ENCODE assay signal across 25 mouse cellular contexts in genomic region chr12:55311841-55312240, GRCm38 (mm10). TPM values are rescaled to one million over a fixed set of nuclear protein-coding genes. Genes with fewer than 3 reads are reported as not detected.
DNase-seq lines count a peak whose midpoint lies in the region; ATAC-seq and TF ChIP-seq lines count a peak whose summit lies in the region.
"Had no signal": no experiment of that assay in that cellular context is flagged by ENCODE, and none has a peak within 500 bp of the region (broad histone marks: within the 10 kb centered on the region; RNA-seq: fewer than 3 reads in every experiment).

No protein-coding gene starts in this region.

- H3K9me3 ChIP-seq in ES-Bruce4 (replicated peaks; ENCODE audit: control insufficient read depth, insufficient read depth, low read length, poor library complexity, severe bottlenecking) (no peaks in the 10 kb centered on the region), ES-E14 (ENCODE audit: control insufficient read depth, insufficient read depth, low read depth, low read length) (no peaks in the 10 kb centered on the region)
- H3K9me3 ChIP-seq: embryonic facial prominence, embryonic 13.5 days; embryonic facial prominence, embryonic 15.5 days; forebrain, embryonic 10.5 days; forebrain, embryonic 12.5 days had no signal

- H3K36me3 ChIP-seq in testis, adult 2 months (ENCODE audit: control insufficient read depth, insufficient read depth, low read length) = no peaks in the 10 kb centered on the region
- H3K36me3 ChIP-seq in ES-Bruce4 (ENCODE audit: control insufficient read depth, insufficient read depth, low read length, poor library complexity, severe bottlenecking) (no peaks in the 10 kb centered on the region; the same call in none of the 2 replicates), ES-E14 (ENCODE audit: control insufficient read depth, insufficient read depth, low read length, poor library complexity, severe bottlenecking) (peaks cover 5% of the 10 kb centered on the region; the same call in 1 of the 2 replicates)

- peaks cover 10% of the 10 kb centered on the region for H3K4me1 ChIP-seq in testis, adult 2 months (ENCODE audit: control insufficient read depth, insufficient read depth, low read length)
- H3K4me1 ChIP-seq in ES-Bruce4 (ENCODE audit: control insufficient read depth, insufficient read depth, low read length) = peaks cover 4% of the 10 kb centered on the region
- peaks cover 0 to 9% of the 10 kb centered on the region in 2 experiments; a peak in 1 of 4 replicates for H3K4me1 ChIP-seq in ES-E14 (ENCODE audit: control insufficient read depth in 2 of 2, insufficient read depth in 2 of 2, low read length in 2 of 2, poor library complexity in 1 of 2)
- H3K4me1 ChIP-seq: embryonic facial prominence, embryonic 13.5 days; embryonic facial prominence, embryonic 15.5 days; forebrain, embryonic 10.5 days; forebrain, embryonic 12.5 days had no signal

- H3K9ac ChIP-seq in ES-Bruce4 (ENCODE audit: low read depth, poor library complexity, severe bottlenecking) (no peak overlapping the region), ES-E14 (ENCODE audit: insufficient read depth, low read depth, low read length, poor library complexity, severe bottlenecking) (no peak overlapping the region)
- H3K9ac ChIP-seq: embryonic facial prominence, embryonic 13.5 days; embryonic facial prominence, embryonic 15.5 days; forebrain, embryonic 12.5 days had no signal

- peak overlapping the region; percentile 21; the same call in 1 of the 2 replicates for H3K4me3 ChIP-seq in testis, adult 2 months (ENCODE audit: control insufficient read depth, low read depth, low read length)
- H3K4me3 ChIP-seq in ES-Bruce4 (ENCODE audit: low read depth, low read length) = peak overlapping the region; percentile 10; the same call in 1 of the 2 replicates
- peak overlapping the region; percentile 8 to 10; a peak in 2 of 4 replicates for H3K4me3 ChIP-seq in ES-E14 (ENCODE audit: insufficient read depth in 1 of 2, low read depth in 1 of 2, low read length in 2 of 2, poor library complexity in 1 of 2, severe bottlenecking in 1 of 2)
- H3K4me3 ChIP-seq: embryonic facial prominence, embryonic 13.5 days; embryonic facial prominence, embryonic 15.5 days; erythroblast, embryonic 14.5 days; forebrain, embryonic 10.5 days; forebrain, embryonic 12.5 days had no signal

- no peak for TF ChIP-seq POLR2A in testis, adult 2 months (IDR thresholded peaks at IDR 0.05; ENCODE audit: control insufficient read depth, low read depth, low read length)
- no peak for TF ChIP-seq POLR2A in ES-Bruce4 (IDR thresholded peaks at IDR 0.05; ENCODE audit: insufficient read depth, low read length)

- TF ChIP-seq CTCF in testis, adult 2 months (IDR thresholded peaks at IDR 0.05; ENCODE audit: control insufficient read depth, insufficient read depth, insufficient replicate concordance, low read depth, low read length) = no peak
- no peak for TF ChIP-seq CTCF in ES-Bruce4 (IDR thresholded peaks at IDR 0.05; ENCODE audit: low read depth, low read length)

- ATAC-seq in frontal cortex, adult (ENCODE audit: low TSS enrichment) = no peak
- ATAC-seq: forebrain, embryonic 14.5 days; forebrain, embryonic 16.5 days had no signal

- H3K27me3 ChIP-seq in testis, adult 2 months (ENCODE audit: control insufficient read depth, insufficient read depth, low read length) = no peaks in the 10 kb centered on the region
- no peaks in the 10 kb centered on the region for H3K27me3 ChIP-seq in ES-Bruce4 (ENCODE audit: control insufficient read depth, insufficient read depth, low read length, poor library complexity, severe bottlenecking)
- H3K27me3 ChIP-seq: embryonic facial prominence, embryonic 13.5 days; embryonic facial prominence, embryonic 15.5 days; forebrain, embryonic 12.5 days had no signal

- DNase-seq in testis, postnatal 10 days (ENCODE audit: low spot score) = no peak
- DNase-seq in ES-E14 (ENCODE audit: low read depth, low spot score) (no peak), ZHBTc4 (ENCODE audit: low read depth, low spot score) (peak; percentile 58)
- no peak for DNase-seq in lung, adult 18-20 months
- no peak for DNase-seq in left cerebral cortex, postnatal 36 days (ENCODE audit: low spot score in 2 of 2)
- DNase-seq: adrenal gland, adult 2 months; adrenal gland, postnatal 10 days; adrenal gland, postnatal 25 days; cerebellum, adult 11 months; cerebellum, adult 18-20 months; cerebellum, adult 8-10 months; cerebellum, adult 9-11 months; cerebellum, postnatal 14 days; cerebellum, postnatal 36 days; embryo, embryonic 11 days had no signal

- no peak for TF ChIP-seq EP300 in ES-Bruce4 (IDR thresholded peaks at IDR 0.05; ENCODE audit: insufficient read depth, low read depth, low read length)

- in situ Hi-C loops in ES-E14 (cut with MboI; ENCODE audit: low sequenced_read_pairs in 2 of 2, unreplicated experiment in 2 of 2) = loop anchor here in 1 of 2 experiments (10.0 kb wide), 1 partner anchor 193 kb away; no protein-coding TSS in a partner anchor

- intact Hi-C loops in left cerebral cortex, postnatal 36 days (cut with DNase I) = loop anchor here (10.0 kb wide), 2 partner anchors 63 to 513 kb away; partner anchors contain the start of gene Ralgapa1

- H3K27ac ChIP-seq in testis, adult 2 months (ENCODE audit: control insufficient read depth, insufficient read depth, low read depth, low read length) = no peak overlapping the region
- H3K27ac ChIP-seq in ES-Bruce4 (ENCODE audit: insufficient read depth, low read length) (no peak overlapping the region), ES-E14 (ENCODE audit: insufficient read depth, low read depth, low read length, poor library complexity, severe bottlenecking) (no peak overlapping the region)
- H3K27ac ChIP-seq: embryonic facial prominence, embryonic 13.5 days; embryonic facial prominence, embryonic 15.5 days; forebrain, embryonic 10.5 days; forebrain, embryonic 12.5 days had no signal

TF ChIP-seq in ES-E14, 5 proteins besides CTCF, POLR2A, EP300 and RAD21:
- TF ChIP-seq ZC3H11A (IDR thresholded peaks at IDR 0.05; ENCODE audit: borderline replicate concordance, low read depth, low read length) (no peak), MAFK (IDR thresholded peaks at IDR 0.05; ENCODE audit: insufficient read depth, low read depth, low read length) (no peak), HCFC1 (IDR thresholded peaks at IDR 0.05; ENCODE audit: borderline replicate concordance, insufficient read depth, low read length) (no peak), CHD2 (IDR thresholded peaks at IDR 0.05; ENCODE audit: low read depth, low read length) (no peak), ZNF384 (IDR thresholded peaks at IDR 0.05; ENCODE audit: low read depth, low read length) (no peak)
TF ChIP-seq in ES-E14: peak in this region for 0.

RNA-seq across cellular contexts. Expression of gene Ppp2r3c, which starts 9.0 kb away (rescaled TPM):
- 8.9 and 10.2 TPM in 2 replicates for polyA plus RNA-seq in testis, adult 2 months (2012; rRNA removed)
- 28.3 and 33.7 TPM in 2 replicates for polyA plus RNA-seq in ES-Bruce4 (2011; ENCODE audit: insufficient read depth, insufficient read length, low read depth, missing spikeins)
- total RNA-seq in ES-E14 (2012; rRNA removed) = 11.7 and 12.0 TPM in 2 replicates
- 10 to 100 TPM; 11.0 to 13.0 TPM for total RNA-seq in left cerebral cortex, postnatal 36 days (2021)

RNA-seq across cellular contexts. Expression of gene 1110008L16Rik, which starts 12.5 kb away (rescaled TPM):
- 5.0 and 5.8 TPM in 2 replicates for polyA plus RNA-seq in testis, adult 2 months (2012; rRNA removed)
- polyA plus RNA-seq in ES-Bruce4 (2011; ENCODE audit: insufficient read depth, insufficient read length, low read depth, missing spikeins) = 32.6 and 34.1 TPM in 2 replicates
- 32.5 and 39.0 TPM in 2 replicates for total RNA-seq in ES-E14 (2012; rRNA removed)
- total RNA-seq in left cerebral cortex, postnatal 36 days (2021) = 1 to 10 TPM; 7.5 to 8.7 TPM
